ENCODE assay signal across 20 mouse cellular contexts in genomic region chr2:178274126-178274525, GRCm38 (mm10).
DNase-seq lines count a peak whose midpoint lies in the region; TF ChIP-seq lines count a peak whose summit lies in the region.
"Had no signal": no experiment of that assay in that cellular context is flagged by ENCODE, and none has a peak within 500 bp of the region (broad histone marks: within the 10 kb centered on the region; RNA-seq: fewer than 3 reads in every experiment).

No protein-coding gene starts in this region.

- H3K27ac ChIP-seq in left cerebral cortex, adult 2 months = no peak overlapping the region
- H3K27ac ChIP-seq: embryonic facial prominence, embryonic 10.5 days; heart, embryonic 10.5 days; kidney, embryonic 15.5 days; liver, embryonic 13.5 days; midbrain, embryonic 13.5 days; neural tube, embryonic 13.5 days; stomach, embryonic 15.5 days had no signal

- peak; percentile 62 for DNase-seq in left cerebral cortex, postnatal 4 days
- DNase-seq in left cerebral cortex, adult 2 months (ENCODE audit: extremely low spot score in 1 of 2, low spot score in 2 of 2) = no peak
- DNase-seq in cerebellum, adult 11 months = peak; percentile 87
- peak; percentile 86 for DNase-seq in cerebellum, adult 8-10 months
- DNase-seq in cerebellum, postnatal 36 days = peak; percentile 87 to 89
- DNase-seq in layer of hippocampus, adult 8-10 months (ENCODE audit: low spot score in 2 of 2) = no peak
- no peak for DNase-seq in kidney, adult 8-10 months
- DNase-seq: adrenal gland, postnatal 25 days; heart, postnatal 4 days; kidney, postnatal 36 days; liver, embryonic 13.5 days; lung, adult 2 months; lung, postnatal 14 days; thymus, postnatal 36 days had no signal

- intact Hi-C loops in left cerebral cortex, postnatal 4 days (cut with DNase I) = no loop called here
- intact Hi-C loops in left cerebral cortex, adult 2 months (cut with DNase I) = no loop called here

- H3K4me3 ChIP-seq in left cerebral cortex, adult 2 months = no peak overlapping the region
- H3K4me3 ChIP-seq: embryonic facial prominence, embryonic 10.5 days; heart, embryonic 10.5 days; kidney, embryonic 15.5 days; liver, embryonic 13.5 days; midbrain, embryonic 13.5 days; neural tube, embryonic 13.5 days; stomach, embryonic 15.5 days had no signal

- no peak for TF ChIP-seq CTCF in left cerebral cortex, adult 2 months (IDR thresholded peaks at IDR 0.05)

Comparison
In these comparisons a context has a peak if more than half of its experiments do, and no peak if none do; other contexts are left out.
1. DNase-seq: peak in left cerebral cortex, postnatal 4 days (single experiment), cerebellum, adult 11 months (single experiment), cerebellum, adult 8-10 months (single experiment) and cerebellum, postnatal 36 days (2 of 2); none in left cerebral cortex, adult 2 months (0 of 2), layer of hippocampus, adult 8-10 months (0 of 2) and kidney, adult 8-10 months (0 of 2).